Comparison of ENCODE assay signal across 9 mouse cellular contexts in genomic region chr4:137682961-137683453, GRCm38 (mm10). TPM values are rescaled to one million over a fixed set of nuclear protein-coding genes. Genes with fewer than 3 reads are reported as not detected.
DNase-seq lines count a peak whose midpoint lies in the region; ATAC-seq and TF ChIP-seq lines count a peak whose summit lies in the region.
"Had no signal": no experiment of that assay in that cellular context is flagged by ENCODE, and none has a peak within 500 bp of the region (broad histone marks: within the 10 kb centered on the region; RNA-seq: fewer than 3 reads in every experiment).

No protein-coding gene starts in this region.

- no peak overlapping the region for H3K9ac ChIP-seq in ES-Bruce4 (ENCODE audit: low read depth, poor library complexity, severe bottlenecking)
- no peak overlapping the region for H3K9ac ChIP-seq in hindbrain, postnatal 0 days (replicated peaks; ENCODE audit: low read length)
- H3K9ac ChIP-seq in forebrain, embryonic 15.5 days (replicated peaks): no peak overlapping the region
- H3K9ac ChIP-seq: embryonic facial prominence, embryonic 12.5 days had no signal

- TF ChIP-seq POLR2A in ES-Bruce4 (IDR thresholded peaks at IDR 0.05; ENCODE audit: insufficient read depth, low read length): no peak
- no peak for TF ChIP-seq POLR2A in cerebellum, adult 2 months (IDR thresholded peaks at IDR 0.05; ENCODE audit: borderline replicate concordance, insufficient read depth, low read length)

- intact Hi-C loops in heart, postnatal 14 days (cut with DNase I): loop anchor here (1.0 to 2.0 kb wide), 2 partner anchors 39 to 150 kb away; no protein-coding TSS in a partner anchor
- intact Hi-C loops in left cerebral cortex, postnatal 25 days (cut with DNase I): no loop called here

- H3K4me1 ChIP-seq in heart, embryonic 10.5 days: peaks cover 15% of the 10 kb centered on the region
- H3K4me1 ChIP-seq in ES-Bruce4 (ENCODE audit: control insufficient read depth, insufficient read depth, low read length): peaks cover 3% of the 10 kb centered on the region
- H3K4me1 ChIP-seq in cerebellum, adult 2 months (ENCODE audit: control insufficient read depth, insufficient read depth, low read length): peaks cover 71% of the 10 kb centered on the region
- peaks cover 18% of the 10 kb centered on the region; the same call in 1 of the 2 replicates for H3K4me1 ChIP-seq in hindbrain, postnatal 0 days (ENCODE audit: insufficient read depth, low read length)
- peaks cover 33% of the 10 kb centered on the region for H3K4me1 ChIP-seq in forebrain, embryonic 15.5 days

- DNase-seq in heart, postnatal 14 days: peak; percentile 34 to 63
- no peak for DNase-seq in heart, embryonic 10.5 days (ENCODE audit: low spot score)
- peak; percentile 66 to 74 for DNase-seq in cerebellum, adult 2 months
- DNase-seq in hindbrain, postnatal 0 days (ENCODE audit: low spot score): peak; percentile 59
- no peak for DNase-seq in left cerebral cortex, postnatal 25 days (ENCODE audit: low spot score in 2 of 2)

- peak; percentile 93 for TF ChIP-seq CTCF in ES-Bruce4 (IDR thresholded peaks at IDR 0.05; ENCODE audit: low read depth, low read length)
- TF ChIP-seq CTCF in cerebellum, adult 2 months (IDR thresholded peaks at IDR 0.05; ENCODE audit: borderline replicate concordance, insufficient read depth, low read depth, low read length): peak; percentile 89
- peak; percentile 94 for TF ChIP-seq CTCF in hindbrain, postnatal 0 days (IDR thresholded peaks at IDR 0.05; ENCODE audit: low read depth)

- 43% methylated on average over 7 of the region's 7 CpGs for WGBS in heart, embryonic 10.5 days
- WGBS in cerebellum, adult 2 months: 41% methylated on average over 7 of the region's 7 CpGs
- 46% methylated on average over 7 of the region's 7 CpGs for WGBS in hindbrain, postnatal 0 days
- 48% methylated on average over 7 of the region's 7 CpGs for WGBS in forebrain, embryonic 15.5 days

- H3K36me3 ChIP-seq in heart, embryonic 10.5 days: no peaks in the 10 kb centered on the region
- no peaks in the 10 kb centered on the region for H3K36me3 ChIP-seq in ES-Bruce4 (ENCODE audit: control insufficient read depth, insufficient read depth, low read length, poor library complexity, severe bottlenecking)
- no peaks in the 10 kb centered on the region for H3K36me3 ChIP-seq in hindbrain, postnatal 0 days (ENCODE audit: insufficient read depth, low read length)
- no peaks in the 10 kb centered on the region for H3K36me3 ChIP-seq in forebrain, embryonic 15.5 days
- H3K36me3 ChIP-seq: embryonic facial prominence, embryonic 12.5 days had no signal

- H3K27ac ChIP-seq in heart, embryonic 10.5 days: no peak overlapping the region
- H3K27ac ChIP-seq in ES-Bruce4 (ENCODE audit: insufficient read depth, low read length): no peak overlapping the region
- no peak overlapping the region for H3K27ac ChIP-seq in cerebellum, adult 2 months (ENCODE audit: insufficient read depth, low read length)
- H3K27ac ChIP-seq in hindbrain, postnatal 0 days: no peak overlapping the region
- no peak overlapping the region for H3K27ac ChIP-seq in forebrain, embryonic 15.5 days (replicated peaks)
- H3K27ac ChIP-seq: embryonic facial prominence, embryonic 12.5 days had no signal

- H3K4me3 ChIP-seq in heart, embryonic 10.5 days: no peak overlapping the region
- no peak overlapping the region for H3K4me3 ChIP-seq in ES-Bruce4 (ENCODE audit: low read depth, low read length)
- H3K4me3 ChIP-seq in cerebellum, adult 2 months (replicated peaks; ENCODE audit: insufficient read depth, low read depth, low read length): no peak overlapping the region
- H3K4me3 ChIP-seq in hindbrain, postnatal 0 days (ENCODE audit: low read length): no peak overlapping the region
- no peak overlapping the region for H3K4me3 ChIP-seq in forebrain, embryonic 15.5 days
- H3K4me3 ChIP-seq: embryonic facial prominence, embryonic 12.5 days had no signal

- no peak for ATAC-seq in hindbrain, postnatal 0 days
- peak; percentile 49; the same call in 1 of the 2 replicates for ATAC-seq in monocyte, adult 5-6 weeks (replicated peaks; ENCODE audit: insufficient number of reproducible peaks, low FRiP score, low TSS enrichment, poor library complexity, severe bottlenecking)
- no peak for ATAC-seq in forebrain, embryonic 15.5 days (replicated peaks)

- TF ChIP-seq EP300 in ES-Bruce4 (IDR thresholded peaks at IDR 0.05; ENCODE audit: insufficient read depth, low read depth, low read length): no peak

- H3K9me3 ChIP-seq in heart, embryonic 10.5 days: no peaks in the 10 kb centered on the region
- no peaks in the 10 kb centered on the region for H3K9me3 ChIP-seq in ES-Bruce4 (replicated peaks; ENCODE audit: control insufficient read depth, insufficient read depth, low read length, poor library complexity, severe bottlenecking)
- H3K9me3 ChIP-seq in hindbrain, postnatal 0 days (ENCODE audit: low read length): no peaks in the 10 kb centered on the region
- no peaks in the 10 kb centered on the region for H3K9me3 ChIP-seq in forebrain, embryonic 15.5 days
- H3K9me3 ChIP-seq: embryonic facial prominence, embryonic 12.5 days had no signal

- H3K4me2 ChIP-seq in hindbrain, postnatal 0 days (ENCODE audit: low read depth, low read length): peak overlapping the region; percentile 71
- H3K4me2 ChIP-seq in forebrain, embryonic 15.5 days (replicated peaks): no peak overlapping the region
- H3K4me2 ChIP-seq: embryonic facial prominence, embryonic 12.5 days had no signal

- H3K27me3 ChIP-seq in heart, embryonic 10.5 days (ENCODE audit: insufficient read depth, poor library complexity, severe bottlenecking): peaks cover 99% of the 10 kb centered on the region
- no peaks in the 10 kb centered on the region for H3K27me3 ChIP-seq in ES-Bruce4 (ENCODE audit: control insufficient read depth, insufficient read depth, low read length, poor library complexity, severe bottlenecking)
- no peaks in the 10 kb centered on the region for H3K27me3 ChIP-seq in cerebellum, adult 2 months (ENCODE audit: control insufficient read depth, insufficient read depth, low read length)
- H3K27me3 ChIP-seq in hindbrain, postnatal 0 days (ENCODE audit: insufficient read depth, low read length): no peaks in the 10 kb centered on the region
- H3K27me3 ChIP-seq in forebrain, embryonic 15.5 days: no peaks in the 10 kb centered on the region

RNA-seq across cellular contexts. Expression of gene Rap1gap, which starts 18.5 kb away (rescaled TPM):
- 10 to 100 TPM; 13.9 to 18.3 TPM for total RNA-seq in heart, postnatal 14 days (2021)
- polyA plus RNA-seq in heart, embryonic 10.5 days (2016; fragmentation: Nextera tagmentation; extraction: Ambion mirVana): 6.7 and 8.0 TPM in 2 replicates
- polyA plus RNA-seq in ES-Bruce4 (2011; ENCODE audit: insufficient read depth, insufficient read length, low read depth, missing spikeins): 8.9 and 9.5 TPM in 2 replicates
- 396 and 425 TPM in 2 replicates for polyA plus RNA-seq in cerebellum, adult 2 months (2012; rRNA removed)
- total RNA-seq in hindbrain, postnatal 0 days (2014; rRNA removed): 277 and 282 TPM in 2 replicates
- 105 and 110 TPM in 2 replicates for polyA plus RNA-seq in hindbrain, postnatal 0 days (2015; fragmentation: Nextera tagmentation; extraction: Ambion mirVana)
- 2.3 to 5.5 TPM (median 3.0 TPM) in 3 replicates for total RNA-seq in monocyte, adult 5-6 weeks (2017)
- 100 to 1,000 TPM; 263 to 318 TPM for total RNA-seq in left cerebral cortex, postnatal 25 days (2021)
- polyA plus RNA-seq in forebrain, embryonic 15.5 days (2015; fragmentation: Nextera tagmentation; extraction: Ambion mirVana): 31.2 and 40.4 TPM in 2 replicates

Comparison
In these comparisons a context has a peak if more than half of its experiments do, and no peak if none do; other contexts are left out.
1. DNase-seq: peak in heart, postnatal 14 days (2 of 2), cerebellum, adult 2 months (2 of 2) and hindbrain, postnatal 0 days (single experiment); none in heart, embryonic 10.5 days (single experiment) and left cerebral cortex, postnatal 25 days (0 of 2).
2. Peak in every context shown above with its lines, with median percentiles within 50 percentile points of each other: CTCF ChIP-seq.